Mouse (Mus musculus) spleen, adult 2 months (tissue): ENCODE measurements around the gene Dip2b. TPM values are rescaled to one million over a fixed set of nuclear protein-coding genes. Genes with fewer than 3 reads are reported as not detected.

ENCODE experiments used
- DNase-seq, 2 experiments: peaks; one replicate each; pipeline versions ENCODE4 v3.0.0 to v3.0.0-alpha.2; 2012 to 2021; ENCODE audit warnings: low spot score in 2 of 2, low read depth in 1 of 2
- H3K27ac ChIP-seq: fragments of 200-500 bp; 2 replicates; pipeline ENCODE4 v1.5.1; 2012; ENCODE audit warnings: low read length, inconsistent platforms; ENCODE audit not compliant: insufficient read depth
- H3K27me3 ChIP-seq: fragments of 200-500 bp; 2 replicates; pipeline ENCODE4 v1.6.1; 2012; ENCODE audit warnings: mild to moderate bottlenecking, moderate library complexity, low read length, inconsistent platforms; ENCODE audit not compliant: control insufficient read depth, insufficient read depth
- H3K36me3 ChIP-seq: fragments of 200-500 bp; 2 replicates; pipeline ENCODE4 v1.6.1; 2012; ENCODE audit warnings: mild to moderate bottlenecking, low read length, inconsistent platforms; ENCODE audit not compliant: control insufficient read depth, insufficient read depth
- H3K4me1 ChIP-seq: fragments of 200-500 bp; 2 replicates; pipeline ENCODE4 v1.6.1; 2011; ENCODE audit warnings: inconsistent platforms; ENCODE audit not compliant: control insufficient read depth, insufficient read depth, insufficient read length
- H3K4me3 ChIP-seq: fragments of 200-500 bp; 2 replicates; pipeline ENCODE4 v1.5.1; 2011; ENCODE audit warnings: mild to moderate bottlenecking, inconsistent platforms; ENCODE audit not compliant: insufficient read depth, insufficient read length; ENCODE audit errors: extremely low read depth
- CTCF ChIP-seq: fragments of 200-500 bp; IDR thresholded peaks from 2 replicates; pipeline ENCODE4 v1.5.1; 2011; ENCODE audit warnings: mild to moderate bottlenecking, inconsistent platforms; ENCODE audit not compliant: insufficient read depth, insufficient read length, insufficient replicate concordance; ENCODE audit errors: extremely low read depth
- POLR2A ChIP-seq: fragments of 200-500 bp; IDR thresholded peaks from 2 replicates; pipeline ENCODE4 v1.6.1; 2011; ENCODE audit warnings: low read depth, low read length, inconsistent platforms
- WGBS: fragments of 180-500 bp; shearing (Covaris S2); methylation state at CpG from one replicate; pipeline ENCODE4 v1.1.7; 2018; 5-methylcytosine and 5-hydroxymethylcytosine counted together
- polyA plus RNA-seq: library from polyadenylated mRNA; depleted of rRNA; stranded (reverse); fragments of >200 nt; gene quantifications from 2 replicates; pipeline ENCODE4 v1.2.3, GENCODE M21; 2012

Dip2b gene
- polyA plus RNA-seq, 1 experiment = 12.2 TPM

- Histone ChIP-seq H3K4me1 (peaks cover 3% of the 10 kb centered on the region; the same call in 1 of the 2 replicates), H3K36me3 (peaks cover 36% of the 10 kb centered on the region), H3K27ac (no peak overlapping the region), H3K4me3 (no peak overlapping the region), H3K27me3 (no peaks in the 10 kb centered on the region)
- 84% methylated on average over 5 of the region's 5 CpGs for WGBS
- TF ChIP-seq CTCF = no peak
- TF ChIP-seq POLR2A = no peak
- DNase-seq = no peak
Observed at GRCm38 (mm10) chr15:100188542-100188941, 150.1 kb downstream of the Dip2b start.

- WGBS = 61% methylated on average over 14 of the region's 14 CpGs
- H3K36me3 ChIP-seq = peaks cover 39% of the 10 kb centered on the region
- DNase-seq = no peak
Observed at GRCm38 (mm10) chr15:100188962-100189404, 150.5 kb downstream of the Dip2b start.

GRCm38 (mm10) chr15:100190083-100190482, 151.6 kb downstream of the Dip2b start:
- 95% methylated on average over 5 of the region's 5 CpGs for WGBS
- H3K36me3 ChIP-seq = peaks cover 40% of the 10 kb centered on the region

More at GRCm38 (mm10) chr15:100188962-100189404, 150.5 kb downstream of the Dip2b start:
- Histone ChIP-seq H3K4me1 (peaks cover 3% of the 10 kb centered on the region; the same call in 1 of the 2 replicates), H3K27ac (no peak overlapping the region), H3K27me3 (no peaks in the 10 kb centered on the region), H3K4me3 (no peak overlapping the region)
- no peak for TF ChIP-seq POLR2A
- no peak for TF ChIP-seq CTCF

GRCm38 (mm10) chr15:100198983-100199745, 160.7 kb downstream of the Dip2b start:
- TF ChIP-seq CTCF = no peak
- no peak for TF ChIP-seq POLR2A
- H3K36me3 ChIP-seq = peaks cover 39% of the 10 kb centered on the region
- DNase-seq = no peak
- H3K27me3 ChIP-seq = no peaks in the 10 kb centered on the region
- no peaks in the 10 kb centered on the region for H3K4me1 ChIP-seq
- no peak overlapping the region for H3K27ac ChIP-seq
- 92% methylated on average over 11 of the region's 11 CpGs for WGBS
- no peak overlapping the region for H3K4me3 ChIP-seq

More at GRCm38 (mm10) chr15:100190083-100190482, 151.6 kb downstream of the Dip2b start:
- H3K4me3 ChIP-seq = no peak overlapping the region
- no peaks in the 10 kb centered on the region for H3K27me3 ChIP-seq
- no peak overlapping the region for H3K27ac ChIP-seq
- TF ChIP-seq CTCF (no peak), POLR2A (no peak)
- DNase-seq = no peak
- H3K4me1 ChIP-seq = peaks cover 3% of the 10 kb centered on the region; the same call in 1 of the 2 replicates

GRCm38 (mm10) chr15:100199790-100200189, 161.3 kb downstream of the Dip2b start:
- DNase-seq = no peak
- H3K36me3 ChIP-seq = peaks cover 40% of the 10 kb centered on the region
- H3K4me1 ChIP-seq = no peaks in the 10 kb centered on the region; the same call in 1 of the 2 replicates
- no peak overlapping the region for H3K4me3 ChIP-seq
- WGBS = 86% methylated on average over 3 of the region's 3 CpGs
- TF ChIP-seq POLR2A (no peak), CTCF (no peak)
- no peak overlapping the region for H3K27ac ChIP-seq
- no peaks in the 10 kb centered on the region for H3K27me3 ChIP-seq

- Histone ChIP-seq H3K27ac (no peak overlapping the region), H3K4me3 (no peak overlapping the region), H3K27me3 (no peaks in the 10 kb centered on the region), H3K36me3 (peaks cover 43% of the 10 kb centered on the region), H3K4me1 (no peaks in the 10 kb centered on the region; the same call in 1 of the 2 replicates)
- WGBS = 93% methylated on average over 3 of the region's 3 CpGs
- TF ChIP-seq CTCF (no peak), POLR2A (no peak)
- DNase-seq = no peak
Observed at GRCm38 (mm10) chr15:100201806-100202205, 163.3 kb downstream of the Dip2b start.
